Mouse (Mus musculus) mammary gland, adult 2 months (tissue): Measurements from ENCODE around the gene Pogz. TPM values are rescaled to one million over a fixed set of nuclear protein-coding genes. Genes with fewer than 3 reads are reported as not detected.

Experiments used
- polyA plus RNA-seq: library from polyadenylated mRNA; depleted of rRNA; stranded (reverse); fragments of >200 nt; gene quantifications from 2 replicates; pipeline ENCODE4 v1.2.3, GENCODE M21; 2012; ENCODE audit warnings: low replicate concordance; rRNA removed

Gene Pogz
- 26.7 and 26.9 TPM in 2 replicates for polyA plus RNA-seq

GRCm38 (mm10) chr3:94837183-94837890, at the start of gene Pogz:
Gene Pogz (plus strand): TSS chr3:94837567.

GRCm38 (mm10) chr3:94886316-94887224, 49.2 kb downstream of the Pogz start, which contains the start of gene Psmb4:
Gene Psmb4 (minus strand): TSS chr3:94886961.

Other genes with a start within 250 kb of the Pogz start
- not detected in 2 replicates for gene Gm10972, start 194.5 kb upstream of the Pogz start, polyA plus RNA-seq
- 5.7 and 10.6 TPM in 2 replicates for gene Tuft1, start 178.7 kb upstream of the Pogz start, polyA plus RNA-seq
- 0.55 and 5.6 TPM in 2 replicates for gene Selenbp2, start 144.0 kb upstream of the Pogz start, polyA plus RNA-seq
- 2.9 and 4.5 TPM in 2 replicates for gene Cgn, start 51.1 kb upstream of the Pogz start, polyA plus RNA-seq
- gene Psmb4, start 49.4 kb downstream of the Pogz start, polyA plus RNA-seq = 192 and 304 TPM in 2 replicates
- 96.0 and 144 TPM in 2 replicates for gene Selenbp1, start 95.5 kb downstream of the Pogz start, polyA plus RNA-seq
- 15.1 and 25.0 TPM in 2 replicates for gene Rfx5, start 116.5 kb downstream of the Pogz start, polyA plus RNA-seq
- 39.5 and 57.8 TPM in 2 replicates for gene Pi4kb, start 137.2 kb downstream of the Pogz start, polyA plus RNA-seq
- gene Zfp687, start 177.9 kb downstream of the Pogz start, polyA plus RNA-seq = 21.6 and 25.1 TPM in 2 replicates
- gene Psmd4, start 205.0 kb downstream of the Pogz start, polyA plus RNA-seq = 120 and 164 TPM in 2 replicates